10 mouse cellular contexts compared by ENCODE assay signal in the genomic region with DNA sequence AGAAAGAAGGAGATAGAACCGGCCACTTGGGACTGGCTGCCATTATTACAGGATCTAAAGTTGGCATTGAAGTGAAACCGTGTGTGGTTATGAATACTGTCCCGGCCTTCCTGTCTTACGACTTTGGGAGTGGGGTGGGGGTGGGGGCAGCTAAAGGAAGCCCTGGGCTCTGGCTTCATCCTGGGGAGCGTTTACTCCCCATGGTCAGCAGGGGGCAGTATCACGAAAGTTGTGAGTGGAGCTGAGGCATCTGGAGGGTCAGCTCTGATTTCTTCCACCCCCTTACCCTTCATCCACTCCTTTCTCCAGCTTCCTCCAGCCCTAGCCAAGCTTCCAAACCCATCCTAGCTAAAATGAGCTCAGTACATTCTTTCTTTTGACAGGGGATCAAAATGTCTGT.
DNase-seq lines count a peak whose midpoint lies in the region; ATAC-seq and TF ChIP-seq lines count a peak whose summit lies in the region.
"Had no signal": no experiment of that assay in that cellular context is flagged by ENCODE, and none has a peak within 500 bp of the region (broad histone marks: within the 10 kb centered on the region; RNA-seq: fewer than 3 reads in every experiment).

No protein-coding gene starts in this region.

- ATAC-seq in frontal cortex, adult (ENCODE audit: low TSS enrichment) = peak; percentile 55; the same call in 1 of the 2 replicates
- no peak for ATAC-seq in megakaryocyte progenitor cell, adult 5-6 weeks (replicated peaks; ENCODE audit: poor library complexity)

- WGBS in lung, adult 2 months = 31% methylated on average over 6 of the region's 6 CpGs
- 30% methylated on average over 6 of the region's 6 CpGs for WGBS in small intestine, adult 2 months

- TF ChIP-seq POLR2A in lung, adult 2 months (IDR thresholded peaks at IDR 0.05; ENCODE audit: borderline replicate concordance, extremely low read depth, low read depth, low read length) = no peak
- TF ChIP-seq POLR2A in bone marrow macrophage, adult 2 months (IDR thresholded peaks at IDR 0.05; ENCODE audit: borderline replicate concordance, low read depth, low read length) = no peak
- no peak for TF ChIP-seq POLR2A in small intestine, adult 2 months (IDR thresholded peaks at IDR 0.05; ENCODE audit: low read depth, low read length)

- no peak for DNase-seq in frontal cortex, postnatal 14 days (ENCODE audit: low spot score in 2 of 2)
- no peak for DNase-seq in lung, adult 2 months
- no peak for DNase-seq in lung, postnatal 25 days (ENCODE audit: low spot score)
- no peak for DNase-seq in frontal cortex, postnatal 36 days (ENCODE audit: low spot score in 2 of 2)
- DNase-seq: liver, embryonic 13.5 days had no signal

- TF ChIP-seq CTCF in lung, adult 2 months (IDR thresholded peaks at IDR 0.05; ENCODE audit: insufficient read depth, low read length) = peak; percentile 51
- peak; percentile 34; the same call in 1 of the 2 replicates for TF ChIP-seq CTCF in bone marrow macrophage, adult 2 months (IDR thresholded peaks at IDR 0.05; ENCODE audit: low read depth, low read length)
- TF ChIP-seq CTCF in small intestine, adult 2 months (IDR thresholded peaks at IDR 0.05; ENCODE audit: extremely low read depth, insufficient read length, insufficient replicate concordance, low read depth, low read length) = peak; percentile 57; the same call in 1 of the 2 replicates

- no peaks in the 10 kb centered on the region for H3K4me1 ChIP-seq in lung, adult 2 months (ENCODE audit: control insufficient read depth, insufficient read depth, low read length)
- no peaks in the 10 kb centered on the region for H3K4me1 ChIP-seq in bone marrow macrophage, adult 2 months (ENCODE audit: control insufficient read depth, insufficient read depth, low read length)
- H3K4me1 ChIP-seq in small intestine, adult 2 months (ENCODE audit: control insufficient read depth, insufficient read depth, insufficient read length, low read length) = peaks cover 2% of the 10 kb centered on the region; the same call in 1 of the 2 replicates
- H3K4me1 ChIP-seq: liver, embryonic 13.5 days had no signal

- no peak overlapping the region for H3K27ac ChIP-seq in bone marrow macrophage, adult 2 months (ENCODE audit: insufficient read depth, low read depth, low read length)
- H3K27ac ChIP-seq in small intestine, adult 2 months (ENCODE audit: insufficient read depth, low read depth, low read length) = no peak overlapping the region
- H3K27ac ChIP-seq: hindbrain, embryonic 14.5 days; liver, embryonic 13.5 days had no signal

- H3K4me3 ChIP-seq in lung, adult 2 months (replicated peaks; ENCODE audit: extremely low read depth, low read depth, low read length) = no peak overlapping the region
- no peak overlapping the region for H3K4me3 ChIP-seq in bone marrow macrophage, adult 2 months (ENCODE audit: insufficient read depth, low read length)
- H3K4me3 ChIP-seq in small intestine, adult 2 months (ENCODE audit: low read depth, low read length) = no peak overlapping the region
- H3K4me3 ChIP-seq: liver, embryonic 13.5 days had no signal

- H3K36me3 ChIP-seq in small intestine, adult 2 months (ENCODE audit: control insufficient read depth, insufficient read depth, low read length) = no peaks in the 10 kb centered on the region
- H3K36me3 ChIP-seq: liver, embryonic 13.5 days had no signal

- no peaks in the 10 kb centered on the region for H3K27me3 ChIP-seq in small intestine, adult 2 months (ENCODE audit: control insufficient read depth, insufficient read depth, low read length)
- H3K27me3 ChIP-seq: liver, embryonic 13.5 days had no signal
